Mouse (Mus musculus): Measurements from ENCODE around the gene Nod1. TPM values are rescaled to one million over a fixed set of nuclear protein-coding genes. Genes with fewer than 3 reads are reported as not detected.

Gene Nod1
- total RNA-seq, 2 experiments from 2014 or later, result 2.5 to 2.7 TPM

- intact Hi-C loops (cut with DNase I), result loop anchor here (5.0 to 10.0 kb wide), 2 partner anchors 55 to 247 kb away; partner anchors contain the start of gene Nod1
- peak; percentile 20 to 67 for DNase-seq (ENCODE audit: extremely low spot score in 1 of 2, low spot score in 2 of 2)
Observed at GRCm38 (mm10) chr6:54917523-54917922, 54.9 kb downstream of the Nod1 start.

- intact Hi-C loops (cut with DNase I), result loop anchor here (5.0 to 10.0 kb wide), 2 partner anchors 55 to 248 kb away; partner anchors contain the start of gene Nod1
Observed at GRCm38 (mm10) chr6:54916941-54917340, 55.5 kb downstream of the Nod1 start.

GRCm38 (mm10) chr6:54916163-54916562, 56.2 kb downstream of the Nod1 start:
- intact Hi-C loops (cut with DNase I), result loop anchor here (5.0 to 10.0 kb wide), 2 partner anchors 56 to 249 kb away; partner anchors contain the start of gene Nod1
- no peak for DNase-seq (ENCODE audit: extremely low spot score in 1 of 2, low spot score in 2 of 2)

More at GRCm38 (mm10) chr6:54916941-54917340, 55.5 kb downstream of the Nod1 start:
- DNase-seq (ENCODE audit: extremely low spot score in 1 of 2, low spot score in 2 of 2), result no peak

- intact Hi-C loops (cut with DNase I), result loop anchor here (5.0 to 10.0 kb wide), 2 partner anchors 57 to 250 kb away; partner anchors contain the start of gene Nod1
- no peak for DNase-seq (ENCODE audit: extremely low spot score in 1 of 2, low spot score in 2 of 2)
Observed at GRCm38 (mm10) chr6:54914977-54915376, 57.4 kb downstream of the Nod1 start.

GRCm38 (mm10) chr6:54906053-54907040, 66.1 kb downstream of the Nod1 start:
- no peak for DNase-seq (ENCODE audit: extremely low spot score in 1 of 2, low spot score in 2 of 2)
- intact Hi-C loops (cut with DNase I), result loop anchor here (10.0 kb wide), 1 partner anchor 202 kb away; no protein-coding TSS in a partner anchor

GRCm38 (mm10) chr6:54902547-54902946, 69.9 kb downstream of the Nod1 start:
- intact Hi-C loops (cut with DNase I), result loop anchor here (10.0 kb wide), 1 partner anchor 198 kb away; no protein-coding TSS in a partner anchor
- DNase-seq (ENCODE audit: extremely low spot score in 1 of 2, low spot score in 2 of 2), result no peak

- DNase-seq (ENCODE audit: extremely low spot score in 1 of 2, low spot score in 2 of 2), result no peak
- intact Hi-C loops (cut with DNase I), result loop anchor here (10.0 kb wide), 1 partner anchor 195 kb away; no protein-coding TSS in a partner anchor
Observed at GRCm38 (mm10) chr6:54900256-54900655, 72.2 kb downstream of the Nod1 start.

- no peak for DNase-seq (ENCODE audit: extremely low spot score in 1 of 2, low spot score in 2 of 2)
- intact Hi-C loops (cut with DNase I), result no loop called here
Observed at GRCm38 (mm10) chr6:54891384-54891783, 81.0 kb downstream of the Nod1 start.

- intact Hi-C loops (cut with DNase I), result no loop called here
- no peak for DNase-seq (ENCODE audit: extremely low spot score in 1 of 2, low spot score in 2 of 2)
Observed at GRCm38 (mm10) chr6:54890221-54890620, 82.2 kb downstream of the Nod1 start.

- intact Hi-C loops (cut with DNase I), result no loop called here
Observed at GRCm38 (mm10) chr6:54886195-54886594, 86.2 kb downstream of the Nod1 start.

GRCm38 (mm10) chr6:54883424-54883823, 89.0 kb downstream of the Nod1 start:
- intact Hi-C loops (cut with DNase I), result no loop called here
- DNase-seq (ENCODE audit: extremely low spot score in 1 of 2, low spot score in 2 of 2), result no peak

More at GRCm38 (mm10) chr6:54886195-54886594, 86.2 kb downstream of the Nod1 start:
- no peak for DNase-seq (ENCODE audit: extremely low spot score in 1 of 2, low spot score in 2 of 2)

- no peak for DNase-seq (ENCODE audit: extremely low spot score in 1 of 2, low spot score in 2 of 2)
- intact Hi-C loops (cut with DNase I), result no loop called here
Observed at GRCm38 (mm10) chr6:54880086-54880485, 92.3 kb downstream of the Nod1 start.

GRCm38 (mm10) chr6:54878546-54878945, 93.9 kb downstream of the Nod1 start:
- intact Hi-C loops (cut with DNase I), result no loop called here
- DNase-seq (ENCODE audit: extremely low spot score in 1 of 2, low spot score in 2 of 2), result no peak

- intact Hi-C loops (cut with DNase I), result no loop called here
- no peak for DNase-seq (ENCODE audit: extremely low spot score in 1 of 2, low spot score in 2 of 2)
Observed at GRCm38 (mm10) chr6:54877651-54878050, 94.8 kb downstream of the Nod1 start.

GRCm38 (mm10) chr6:54876782-54877181, 95.6 kb downstream of the Nod1 start:
- no peak for DNase-seq (ENCODE audit: extremely low spot score in 1 of 2, low spot score in 2 of 2)
- intact Hi-C loops (cut with DNase I), result no loop called here

Other genes with a start within 250 kb of the Nod1 start
- gene Znrf2, start 155.7 kb downstream of the Nod1 start, total RNA-seq (2021), result 10 to 100 TPM; 31.7 to 35.2 TPM
- gene Ggct, start 20.3 kb upstream of the Nod1 start, total RNA-seq (2021), result 10 to 100 TPM; 28.2 to 29.4 TPM
- 100 to 1,000 TPM; 177 to 185 TPM for gene Gars, start 65.4 kb upstream of the Nod1 start, total RNA-seq (2021)
- gene Crhr2, start 160.4 kb upstream of the Nod1 start, total RNA-seq (2021), result 1 to 10 TPM; 3.2 to 3.6 TPM
- not detected for gene Inmt, start 202.4 kb upstream of the Nod1 start, total RNA-seq (2021)
- gene Mindy4, start 230.8 kb upstream of the Nod1 start, total RNA-seq (2021), result 10 to 100 TPM; 11.7 to 12.2 TPM

Data from left cerebral cortex, postnatal 10 days (tissue).